Mouse (Mus musculus) lung, postnatal 0 days (tissue): ENCODE measurements around the gene Kcp. TPM values are rescaled to one million over a fixed set of nuclear protein-coding genes. Genes with fewer than 3 reads are reported as not detected.

Experiments
- ATAC-seq: fragments of 200-750 bp; cut with Nextera tagmentation; 2 replicates; pipeline ENCODE4 v1.8.0; 2017; ENCODE audit warnings: moderate library complexity
- DNase-seq: peaks from one replicate; pipeline ENCODE4 v3.0.0-alpha.2; 2016; ENCODE audit warnings: low spot score
- H3K27ac ChIP-seq: fragments of 300-500 bp; sonication (generic); 2 replicates; pipeline ENCODE4 v1.5.1; 2014; ENCODE audit warnings: antibody characterized with exemption, mild to moderate bottlenecking, low read length, mixed read lengths
- H3K27me3 ChIP-seq: fragments of 300-500 bp; sonication (generic); replicated peaks from 2 replicates; pipeline ENCODE4 v1.6.1; 2014; ENCODE audit warnings: low read length, mixed read lengths; ENCODE audit not compliant: insufficient read depth
- H3K36me3 ChIP-seq: fragments of 300-500 bp; sonication (generic); 2 replicates; pipeline ENCODE4 v1.6.1; 2014; ENCODE audit warnings: low read length, mixed read lengths; ENCODE audit not compliant: insufficient read depth
- H3K4me1 ChIP-seq: fragments of 300-500 bp; sonication (generic); 2 replicates; pipeline ENCODE4 v1.6.1; 2014; ENCODE audit warnings: antibody characterized with exemption, low read depth, low read length, mixed read lengths; ENCODE audit not compliant: insufficient read depth
- H3K4me2 ChIP-seq: fragments of 300-500 bp; sonication (generic); replicated peaks from 2 replicates; pipeline ENCODE4 v1.6.1; 2014; ENCODE audit warnings: low read depth, mild to moderate bottlenecking, low read length, moderate library complexity, mixed read lengths
- H3K4me3 ChIP-seq: fragments of 300-500 bp; sonication (generic); 2 replicates; pipeline ENCODE4 v1.5.1; 2014; ENCODE audit warnings: low read depth, low read length
- H3K9ac ChIP-seq: fragments of 300-500 bp; sonication (generic); replicated peaks from 2 replicates; pipeline ENCODE4 v1.6.1; 2014; ENCODE audit warnings: low read depth, mild to moderate bottlenecking
- H3K9me3 ChIP-seq: fragments of 300-500 bp; sonication (generic); 2 replicates; pipeline ENCODE4 v1.6.1; 2016; ENCODE audit warnings: low read length, mixed read lengths
- CTCF ChIP-seq: IDR thresholded peaks from 2 replicates; pipeline ENCODE4 v1.5.1; 2016; ENCODE audit warnings: antibody characterized with exemption, mild to moderate bottlenecking
- EP300 ChIP-seq: IDR thresholded peaks from 2 replicates; pipeline ENCODE4 v1.6.1; 2016; ENCODE audit warnings: antibody characterized with exemption, mild to moderate bottlenecking, control low read depth
- WGBS: fragments of 180-500 bp; shearing (Covaris S2); extraction: QIAGEN DNeasy Blood & Tissue Kit; methylation state at CpG from one replicate; pipeline ENCODE4 v1.1.7; 2014; 5-methylcytosine and 5-hydroxymethylcytosine counted together
- polyA plus RNA-seq: library from polyadenylated mRNA; unstranded; fragments of >200 nt; fragmentation: Nextera tagmentation; extraction: Ambion mirVana; gene quantifications from 2 replicates; pipeline ENCODE4 v1.2.1, GENCODE M21; 2015

The Kcp gene
- polyA plus RNA-seq, 1 experiment from 2014 or later, result 4.0 TPM

DNA sequence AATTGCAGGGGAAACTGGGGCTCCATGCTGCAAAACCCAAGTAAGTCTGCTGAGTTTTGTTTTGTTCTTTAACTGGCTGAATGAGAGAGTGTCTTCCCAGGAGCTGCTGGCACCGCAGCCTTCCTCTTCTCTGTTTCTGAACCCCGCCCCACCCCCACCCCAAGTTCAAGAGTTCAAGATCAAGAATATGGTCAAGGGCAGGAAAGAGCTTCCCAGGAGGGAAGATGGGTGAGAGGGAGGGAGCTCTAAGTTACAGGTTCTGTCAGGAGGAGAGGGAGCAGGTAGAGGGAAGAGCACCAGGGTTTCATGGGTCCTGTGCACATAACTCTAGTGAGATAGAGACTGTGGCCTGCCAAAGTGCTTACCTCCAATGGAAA lies 21.7 kb upstream of the Kcp start:
- DNase-seq, result no peak
- TF ChIP-seq CTCF (no peak), EP300 (no peak)

DNA sequence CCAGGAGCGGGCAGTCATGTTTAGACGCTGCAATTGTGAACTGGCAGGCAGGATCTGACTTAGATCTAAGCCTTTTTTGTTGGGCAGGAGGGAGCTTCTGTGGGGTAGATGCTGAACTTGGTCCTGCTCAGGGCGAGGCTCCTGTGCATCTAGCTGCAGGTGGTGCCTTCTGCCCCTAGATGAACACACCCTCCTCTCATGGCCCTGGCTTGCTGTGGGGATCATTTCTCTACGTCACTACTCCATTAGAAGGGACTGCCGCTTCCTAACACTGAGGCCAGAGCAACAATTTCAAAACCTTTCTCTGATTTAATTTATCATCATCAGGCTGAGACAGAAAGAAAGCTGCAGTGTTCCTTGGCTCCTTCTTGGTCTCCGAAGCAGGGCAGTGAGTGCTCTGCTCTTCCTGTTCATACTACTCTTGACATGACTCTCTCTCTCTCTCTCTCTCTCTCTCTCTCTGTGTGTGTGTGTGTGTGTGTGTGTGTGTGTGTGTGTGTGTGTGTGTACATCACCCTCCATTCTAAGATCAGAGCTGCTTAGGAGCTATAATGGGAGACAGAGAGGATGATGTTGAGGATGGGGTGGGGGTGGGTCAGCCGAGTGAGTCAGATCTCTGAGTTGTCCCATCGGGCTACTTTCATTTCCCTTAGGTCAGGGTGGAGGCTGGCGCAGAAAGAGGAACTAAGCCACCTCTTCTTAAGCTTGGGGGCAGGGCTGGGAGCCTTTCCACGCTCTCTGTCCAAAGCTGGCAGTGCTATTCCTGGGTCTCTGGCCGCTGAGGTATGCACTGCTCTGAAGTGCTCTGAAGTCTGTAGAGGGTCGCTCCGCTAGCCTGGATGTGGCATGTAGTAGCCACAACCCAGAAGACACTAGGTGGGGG lies 21.1 kb upstream of the Kcp start:
- ATAC-seq, result peak; percentile 21; the same call in 1 of the 2 replicates
- Histone ChIP-seq H3K27ac (no peak overlapping the region), H3K4me2 (peak overlapping the region; percentile 98; the same call in 1 of the 2 replicates), H3K9ac (no peak overlapping the region), H3K9me3 (no peaks in the 10 kb centered on the region), H3K4me1 (peaks cover 12% of the 10 kb centered on the region), H3K36me3 (no peaks in the 10 kb centered on the region), H3K4me3 (peak overlapping the region; percentile 53; the same call in 1 of the 2 replicates), H3K27me3 (peaks cover 12% of the 10 kb centered on the region)
- TF ChIP-seq EP300, result no peak
- no peak for TF ChIP-seq CTCF
- 18% methylated on average over 13 of the region's 13 CpGs for WGBS
- DNase-seq, result peak; percentile 53

More for the DNA sequence above, 21.7 kb upstream of the Kcp start:
- Histone ChIP-seq H3K4me1 (peaks cover 12% of the 10 kb centered on the region), H3K27ac (no peak overlapping the region), H3K27me3 (peaks cover 12% of the 10 kb centered on the region), H3K36me3 (no peaks in the 10 kb centered on the region), H3K9ac (no peak overlapping the region), H3K9me3 (no peaks in the 10 kb centered on the region), H3K4me2 (no peak overlapping the region; the same call in 1 of the 2 replicates), H3K4me3 (no peak overlapping the region)
- 0% methylated on average over 1 of the region's 2 CpGs for WGBS
- no peak for ATAC-seq

DNA sequence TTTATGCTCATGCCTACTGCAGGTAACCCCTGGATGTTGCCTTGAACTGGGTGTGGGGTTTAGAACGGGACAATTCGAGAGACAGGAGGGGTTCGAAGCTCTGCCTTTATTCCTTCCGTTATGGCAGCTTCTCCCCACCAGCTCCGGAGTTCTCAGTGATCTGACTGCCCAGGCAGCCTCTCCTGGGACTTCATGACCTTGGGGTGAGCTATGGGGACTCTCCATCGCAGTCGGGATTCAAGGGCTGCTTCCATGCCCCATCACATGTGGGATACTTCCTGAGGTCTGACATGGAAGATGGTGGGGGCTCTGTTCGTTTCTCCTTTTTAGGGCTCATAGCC lies 20.4 kb upstream of the Kcp start:
- H3K4me1 ChIP-seq, result peaks cover 12% of the 10 kb centered on the region
- peaks cover 12% of the 10 kb centered on the region for H3K27me3 ChIP-seq
- no peaks in the 10 kb centered on the region for H3K9me3 ChIP-seq
- peak overlapping the region; percentile 98 for H3K4me2 ChIP-seq
- DNase-seq (no peak), ATAC-seq (no peak)
- TF ChIP-seq EP300 (no peak), CTCF (no peak)
- no peaks in the 10 kb centered on the region for H3K36me3 ChIP-seq
- WGBS, result 14% methylated on average over 8 of the region's 8 CpGs
- no peak overlapping the region for H3K9ac ChIP-seq
- no peak overlapping the region for H3K27ac ChIP-seq
- peak overlapping the region; percentile 53 for H3K4me3 ChIP-seq

DNA sequence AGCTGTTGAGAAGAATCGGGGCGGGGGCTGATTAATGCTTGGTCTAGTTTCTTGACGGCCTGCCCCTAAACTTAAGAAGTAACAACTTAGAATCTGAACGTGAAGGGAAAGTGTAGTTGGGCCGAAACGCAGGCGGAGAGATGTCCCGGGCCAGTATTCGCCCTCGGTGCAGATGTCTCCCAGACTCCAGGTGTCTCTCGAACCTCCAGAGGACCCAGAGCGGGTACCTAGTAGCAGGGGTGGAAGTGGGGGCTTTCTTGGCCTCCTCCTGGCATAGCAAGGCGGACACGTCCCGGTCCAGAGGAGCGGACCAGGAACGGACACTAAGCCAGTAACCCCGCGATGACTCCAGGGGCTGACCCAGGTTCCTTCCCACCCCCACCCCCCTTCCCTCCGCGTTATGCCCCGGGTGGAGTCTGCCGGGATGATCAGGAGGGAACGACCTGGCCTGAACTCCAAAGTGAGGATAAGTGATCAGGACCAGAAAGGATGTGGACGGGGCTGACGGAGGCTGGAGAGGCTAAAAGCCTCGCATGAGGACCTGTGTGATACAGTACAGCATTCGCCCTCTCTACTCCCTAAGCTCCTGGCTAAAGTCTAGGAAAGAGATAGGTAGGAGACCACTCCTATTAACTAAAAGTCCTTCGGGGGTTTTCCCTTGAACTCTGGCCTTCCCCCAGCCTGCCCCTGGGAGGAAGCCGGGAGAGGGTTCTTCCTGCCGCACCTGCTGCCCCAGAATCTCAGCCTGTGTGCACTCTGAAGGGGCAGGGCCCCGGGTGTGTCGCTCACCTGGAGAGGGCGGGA lies 19.8 kb upstream of the Kcp start:
- peak overlapping the region; percentile 29; the same call in 1 of the 2 replicates for H3K9ac ChIP-seq
- H3K4me3 ChIP-seq, result peak overlapping the region; percentile 53
- peaks cover 12% of the 10 kb centered on the region for H3K4me1 ChIP-seq
- peak; percentile 49 for DNase-seq
- no peaks in the 10 kb centered on the region for H3K36me3 ChIP-seq
- peak; percentile 43; the same call in 1 of the 2 replicates for ATAC-seq
- TF ChIP-seq CTCF (no peak), EP300 (no peak)
- no peaks in the 10 kb centered on the region for H3K9me3 ChIP-seq
- H3K27ac ChIP-seq, result no peak overlapping the region
- H3K27me3 ChIP-seq, result peaks cover 12% of the 10 kb centered on the region
- WGBS, result 4% methylated on average over 32 of the region's 34 CpGs
- H3K4me2 ChIP-seq, result peak overlapping the region; percentile 98

DNA sequence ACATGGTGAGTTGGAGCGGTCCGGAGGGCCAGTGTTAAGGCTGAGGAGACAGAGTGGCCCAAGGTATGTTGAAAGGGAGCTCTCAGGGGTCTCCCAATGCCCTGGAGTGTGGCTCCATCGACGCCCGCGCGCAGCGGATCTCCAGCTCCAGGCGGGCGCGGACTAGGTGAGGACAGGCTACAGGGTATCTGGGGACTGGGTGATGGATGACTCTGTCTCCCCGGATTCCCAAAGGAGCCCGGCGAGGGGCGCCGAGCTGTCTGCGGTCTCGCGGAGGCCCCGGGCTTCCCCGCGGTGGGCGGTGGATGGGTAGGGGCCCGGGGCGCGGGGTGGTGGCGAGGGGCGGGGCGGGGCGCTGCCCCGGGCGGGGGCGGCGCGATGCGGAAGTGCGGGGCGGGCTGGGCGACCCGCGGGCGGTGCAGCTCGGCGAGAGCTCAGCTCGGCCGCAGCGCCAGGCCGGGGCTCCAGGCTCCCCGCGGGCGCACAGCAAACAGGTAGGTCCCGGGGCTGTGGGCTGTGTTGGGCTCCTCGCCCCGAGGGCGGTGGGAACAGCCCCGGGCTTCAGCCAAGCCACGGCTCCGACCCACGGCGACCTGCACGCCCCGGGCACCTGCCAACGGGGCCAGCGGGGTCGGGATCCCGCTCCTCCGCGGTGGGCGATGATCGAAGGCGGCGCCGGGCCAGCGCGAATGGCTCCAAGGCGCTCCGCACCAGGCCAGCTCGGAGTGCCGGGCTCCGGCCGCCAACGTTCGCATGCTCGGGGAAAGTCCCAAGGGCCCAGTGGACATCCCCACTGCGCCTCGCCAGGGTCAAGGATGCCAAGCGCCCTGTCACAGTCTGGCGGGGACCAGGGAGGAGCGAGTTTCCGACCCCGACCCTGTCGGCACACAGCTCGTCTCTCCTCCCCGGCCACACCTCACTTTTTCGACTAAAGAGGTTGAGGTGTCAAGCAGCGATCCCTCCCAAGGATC lies 18.8 kb upstream of the Kcp start, which contains the start of gene Irf5:
Gene Irf5, plus strand, starts transcription at position 345 of the 971 bp plus-strand sequence.
- Histone ChIP-seq H3K4me2 (peak within 1 kb of the TSS; percentile 98), H3K4me3 (peak within 1 kb of the TSS; percentile 53), H3K4me1 (peaks cover 12% of the 10 kb centered on the region), H3K9ac (peak within 1 kb of the TSS; percentile 29), H3K27me3 (peaks cover 12% of the 10 kb centered on the region), H3K36me3 (no peaks in the 10 kb centered on the region), H3K9me3 (no peaks in the 10 kb centered on the region), H3K27ac (no peak within 1 kb of the TSS)
- ATAC-seq, result peak; percentile 33
- WGBS, result under 1% methylated on average over 66 of the region's 96 CpGs
- TF ChIP-seq CTCF (no peak), EP300 (no peak)
- DNase-seq, result peak; percentile 18
